Mouse (Mus musculus) hindbrain, embryonic 10.5 days (tissue): ENCODE data around the gene Hist1h2bh. TPM values are rescaled to one million over a fixed set of nuclear protein-coding genes. Genes with fewer than 3 reads are reported as not detected.
"Not testable (repeated sequence)": the region's sequence is repeated elsewhere in the genome, so short reads cannot be mapped to it uniquely, and the experiment has no call there.

Experiments used
- DNase-seq: peaks from one replicate; pipeline ENCODE4 v3.0.0-alpha.2; 2017; ENCODE audit warnings: low spot score
- H3K27ac ChIP-seq: fragments of 300-500 bp; sonication (generic); 2 replicates; pipeline ENCODE4 v1.5.1; 2016; ENCODE audit warnings: mild to moderate bottlenecking, moderate library complexity
- H3K27me3 ChIP-seq: fragments of 300-500 bp; sonication (generic); 2 replicates; pipeline ENCODE4 v1.6.1; 2016; ENCODE audit warnings: mild to moderate bottlenecking; ENCODE audit not compliant: poor library complexity, insufficient read depth, severe bottlenecking
- H3K36me3 ChIP-seq: fragments of 300-500 bp; sonication (generic); 2 replicates; pipeline ENCODE4 v1.6.1; 2016; ENCODE audit warnings: mild to moderate bottlenecking, moderate library complexity
- H3K4me1 ChIP-seq: fragments of 300-500 bp; sonication (generic); replicated peaks from 2 replicates; pipeline ENCODE4 v1.6.1; 2016; ENCODE audit warnings: mild to moderate bottlenecking
- H3K4me3 ChIP-seq: fragments of 300-500 bp; sonication (generic); 2 replicates; pipeline ENCODE4 v1.5.1; 2016; ENCODE audit warnings: mild to moderate bottlenecking, moderate library complexity
- H3K9me3 ChIP-seq: fragments of 300-500 bp; sonication (generic); 2 replicates; pipeline ENCODE4 v1.6.1; 2016; ENCODE audit warnings: mild to moderate bottlenecking, moderate library complexity
- WGBS: fragments of 180-500 bp; shearing (Covaris S2); methylation state at CpG from one replicate; pipeline ENCODE4 v1.1.7; 2016; 5-methylcytosine and 5-hydroxymethylcytosine counted together
- polyA plus RNA-seq: library from polyadenylated mRNA; unstranded; fragments of >200 nt; fragmentation: Nextera tagmentation; extraction: Ambion mirVana; gene quantifications from 2 replicates; pipeline ENCODE4 v1.2.1, GENCODE M21; 2016

Hist1h2bh gene
- polyA plus RNA-seq, 1 experiment from 2014 or later: 0.51 TPM

DNA sequence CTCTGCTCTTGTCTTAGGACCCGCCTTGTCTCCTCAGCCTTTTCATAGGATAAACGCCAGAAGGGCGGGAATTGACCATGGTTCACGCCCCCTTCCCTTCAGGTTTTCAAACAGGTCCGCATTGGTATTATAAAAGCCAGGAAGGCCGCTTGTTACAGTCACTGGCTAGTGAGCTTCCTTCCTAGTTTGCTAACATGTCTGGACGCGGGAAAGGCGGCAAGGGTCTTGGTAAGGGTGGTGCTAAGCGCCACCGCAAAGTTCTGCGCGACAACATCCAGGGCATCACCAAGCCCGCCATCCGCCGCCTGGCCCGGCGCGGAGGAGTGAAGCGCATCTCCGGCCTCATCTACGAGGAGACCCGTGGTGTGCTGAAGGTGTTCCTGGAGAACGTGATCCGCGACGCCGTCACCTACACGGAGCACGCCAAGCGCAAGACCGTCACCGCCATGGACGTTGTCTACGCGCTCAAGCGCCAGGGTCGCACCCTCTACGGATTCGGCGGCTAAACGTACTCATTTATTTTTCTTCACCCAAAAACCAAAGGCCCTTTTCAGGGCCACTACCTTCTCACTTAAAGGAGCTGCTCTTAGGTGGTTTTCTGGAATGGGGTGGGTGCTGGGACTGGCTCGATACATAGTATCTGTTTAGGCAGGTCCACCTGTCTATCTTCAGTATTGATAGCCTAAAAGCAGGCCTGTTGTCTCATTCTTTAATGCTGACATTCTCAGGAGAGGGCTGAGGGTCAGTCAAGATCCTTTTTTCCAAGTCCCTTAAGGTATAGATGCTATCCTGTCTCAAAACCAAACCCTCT, 38.4 kb upstream of the Hist1h2bh start, which contains the start of gene Hist1h4d:
TSS of gene Hist1h4d (plus strand) at position 191 of the 811 bp plus-strand sequence.
- peak; percentile 96 for DNase-seq
- Histone ChIP-seq H3K27me3 (no peaks in the 10 kb centered on the region), H3K4me1 (peaks cover 51% of the 10 kb centered on the region), H3K36me3 (no peaks in the 10 kb centered on the region), H3K9me3 (no peaks in the 10 kb centered on the region), H3K27ac (peak within 1 kb of the TSS; percentile 95), H3K4me3 (peak within 1 kb of the TSS; percentile 60)
- WGBS: under 1% methylated on average over 43 of the region's 43 CpGs

DNA sequence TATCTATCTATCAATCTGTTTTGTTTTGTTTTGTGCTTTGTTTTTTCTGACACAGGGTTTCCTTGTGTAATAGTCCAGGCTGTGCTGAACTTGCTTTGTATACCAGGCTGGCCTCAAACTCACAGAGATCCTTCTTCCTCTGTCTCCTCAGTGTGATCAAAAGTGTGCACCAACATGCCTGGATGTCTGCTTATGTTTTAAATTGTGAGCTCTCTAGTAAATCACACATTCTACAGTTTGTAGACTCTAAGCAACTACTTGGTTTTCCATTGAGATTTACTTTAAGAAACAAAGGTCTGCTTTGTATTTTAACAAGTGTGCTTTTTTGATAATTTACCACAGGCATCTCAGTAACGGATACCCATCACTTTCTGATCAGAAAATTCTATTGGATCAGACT, 34.6 kb upstream of the Hist1h2bh start:
- Histone ChIP-seq H3K27ac (peak overlapping the region; percentile 93), H3K4me3 (no peak overlapping the region)
- WGBS: 88% methylated on average over 1 of the region's 1 CpGs

DNA sequence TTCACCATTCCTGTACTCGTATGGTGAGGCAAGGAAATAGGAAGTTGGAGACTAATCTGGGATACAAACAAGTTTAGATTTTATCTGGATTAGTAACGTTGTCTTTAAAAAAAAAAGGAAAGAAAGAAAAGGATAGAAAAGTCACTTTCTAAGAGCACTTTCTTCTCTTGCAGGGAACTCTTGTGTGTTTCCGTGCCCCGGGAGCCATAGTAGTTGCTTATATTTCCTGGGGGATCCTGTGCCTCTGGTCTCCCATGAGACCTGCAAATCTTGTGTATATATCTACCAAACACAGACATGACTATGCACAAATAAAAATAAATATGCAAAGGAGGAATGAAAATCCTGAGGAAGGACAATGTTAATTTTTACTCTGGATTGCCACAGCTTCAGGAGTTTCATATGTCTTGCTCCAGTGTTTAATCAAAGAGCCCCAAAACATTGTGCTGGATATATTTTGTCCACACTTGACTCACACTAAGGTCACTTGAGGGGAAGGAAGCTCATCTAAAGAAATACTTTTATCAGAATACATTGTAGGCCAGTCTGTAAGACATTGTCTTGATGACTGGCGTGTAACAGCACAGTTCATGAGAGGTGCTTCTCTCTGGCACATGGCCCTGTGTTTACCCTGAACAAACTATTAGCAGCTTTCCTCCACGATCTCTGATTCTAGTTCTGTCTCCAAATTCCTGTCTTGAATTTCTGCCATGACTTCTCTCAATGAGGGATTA, 33.9 kb upstream of the Hist1h2bh start:
- no peaks in the 10 kb centered on the region for H3K27me3 ChIP-seq
- H3K27ac ChIP-seq: peak overlapping the region; percentile 93
- H3K4me3 ChIP-seq: peak overlapping the region; percentile 62
- no peaks in the 10 kb centered on the region for H3K9me3 ChIP-seq
- no peaks in the 10 kb centered on the region for H3K36me3 ChIP-seq
- WGBS: 51% methylated on average over 6 of the region's 6 CpGs
- DNase-seq: no peak
- peaks cover 42% of the 10 kb centered on the region for H3K4me1 ChIP-seq

More for the DNA sequence above, 34.6 kb upstream of the Hist1h2bh start:
- Histone ChIP-seq H3K36me3 (no peaks in the 10 kb centered on the region), H3K9me3 (no peaks in the 10 kb centered on the region), H3K4me1 (peaks cover 43% of the 10 kb centered on the region), H3K27me3 (no peaks in the 10 kb centered on the region)
- DNase-seq: no peak

DNA sequence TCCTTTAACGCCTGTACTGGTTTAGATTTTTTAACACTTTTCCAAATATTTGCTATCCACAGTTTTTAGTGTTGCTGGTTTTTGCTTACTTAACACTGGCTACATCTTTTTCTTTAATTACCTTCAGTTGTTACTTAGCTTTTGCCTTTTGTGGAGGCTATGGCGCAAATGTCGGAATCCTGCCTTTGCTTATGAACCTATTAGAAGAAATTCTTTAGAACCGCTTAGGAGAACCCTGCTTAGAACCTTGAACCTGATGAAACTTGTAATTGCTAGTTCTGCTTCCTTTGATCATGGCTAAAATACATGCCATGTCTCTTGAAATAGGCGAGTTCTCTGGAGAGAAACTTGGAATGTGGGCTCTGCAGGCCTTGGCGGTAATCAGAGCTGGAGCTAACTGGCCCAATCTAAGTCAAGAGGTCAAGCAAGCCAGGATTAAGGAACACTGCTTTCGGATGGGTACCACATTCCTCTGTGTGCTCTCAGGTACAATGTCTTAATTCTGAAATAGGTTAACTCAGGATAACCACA, 33.2 kb upstream of the Hist1h2bh start:
- Histone ChIP-seq H3K4me3 (peak overlapping the region; percentile 62), H3K4me1 (peaks cover 38% of the 10 kb centered on the region), H3K9me3 (no peaks in the 10 kb centered on the region), H3K27ac (peak overlapping the region; percentile 93), H3K36me3 (no peaks in the 10 kb centered on the region), H3K27me3 (no peaks in the 10 kb centered on the region)
- 3% methylated on average over 7 of the region's 7 CpGs for WGBS
- peak; percentile 44 for DNase-seq

DNA sequence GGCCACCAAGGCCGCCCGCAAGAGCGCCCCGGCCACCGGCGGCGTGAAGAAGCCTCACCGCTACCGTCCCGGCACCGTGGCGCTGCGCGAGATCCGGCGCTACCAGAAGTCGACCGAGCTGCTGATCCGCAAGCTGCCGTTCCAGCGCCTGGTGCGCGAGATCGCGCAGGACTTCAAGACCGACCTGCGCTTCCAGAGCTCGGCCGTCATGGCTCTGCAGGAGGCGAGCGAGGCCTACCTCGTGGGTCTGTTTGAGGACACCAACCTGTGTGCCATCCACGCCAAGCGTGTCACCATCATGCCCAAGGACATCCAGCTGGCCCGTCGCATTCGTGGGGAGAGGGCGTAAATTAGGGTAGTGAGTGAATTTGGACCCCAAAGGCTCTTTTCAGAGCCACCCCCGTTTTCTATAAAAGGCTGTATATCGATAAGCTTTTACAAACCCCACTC, 32.7 kb upstream of the Hist1h2bh start:
- WGBS: under 1% methylated on average over 17 of the region's 40 CpGs
- not testable (repeated sequence) for DNase-seq, H3K27me3 ChIP-seq, H3K9me3 ChIP-seq, H3K36me3 ChIP-seq
- Histone ChIP-seq H3K4me3 (peak overlapping the region; percentile 62), H3K4me1 (peaks cover 36% of the 10 kb centered on the region), H3K27ac (peak overlapping the region; percentile 93)

DNA sequence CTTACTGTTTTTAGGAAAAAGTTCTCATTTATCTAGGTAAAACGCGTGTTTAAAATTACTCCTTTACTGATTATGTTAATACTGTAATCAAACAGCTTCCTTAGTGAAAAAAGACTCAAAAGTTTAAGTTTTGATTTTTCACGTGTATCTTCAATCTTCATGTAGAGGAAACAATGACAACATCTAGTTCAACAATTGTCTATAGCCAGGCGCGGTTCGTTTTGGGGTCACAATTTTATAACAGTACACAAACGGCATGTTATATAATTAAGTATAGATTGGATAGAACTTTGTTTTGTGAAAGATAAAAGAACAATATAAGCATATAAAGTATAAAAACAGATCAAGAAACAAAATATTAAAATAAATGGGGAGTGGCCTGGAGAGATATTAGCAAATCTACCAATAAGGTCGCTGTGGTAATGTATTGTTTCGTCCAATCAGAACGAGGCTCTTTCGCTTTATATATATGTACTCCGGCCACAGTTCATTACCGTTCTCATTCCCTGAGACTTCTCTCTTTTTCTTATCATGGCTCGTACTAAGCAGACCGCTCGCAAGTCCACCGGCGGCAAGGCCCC, 32.2 kb upstream of the Hist1h2bh start, which contains the start of gene Hist1h3d:
TSS of gene Hist1h3d (plus strand) at position 493 of the 581 bp plus-strand sequence.
- H3K4me3 ChIP-seq: peak within 1 kb of the TSS; percentile 62
- no peaks in the 10 kb centered on the region for H3K9me3 ChIP-seq
- H3K27ac ChIP-seq: peak within 1 kb of the TSS; percentile 93
- DNase-seq: peak; percentile 62
- peaks cover 33% of the 10 kb centered on the region for H3K4me1 ChIP-seq
- H3K27me3 ChIP-seq: no peaks in the 10 kb centered on the region
- no peaks in the 10 kb centered on the region for H3K36me3 ChIP-seq
- WGBS: under 1% methylated on average over 18 of the region's 18 CpGs

DNA sequence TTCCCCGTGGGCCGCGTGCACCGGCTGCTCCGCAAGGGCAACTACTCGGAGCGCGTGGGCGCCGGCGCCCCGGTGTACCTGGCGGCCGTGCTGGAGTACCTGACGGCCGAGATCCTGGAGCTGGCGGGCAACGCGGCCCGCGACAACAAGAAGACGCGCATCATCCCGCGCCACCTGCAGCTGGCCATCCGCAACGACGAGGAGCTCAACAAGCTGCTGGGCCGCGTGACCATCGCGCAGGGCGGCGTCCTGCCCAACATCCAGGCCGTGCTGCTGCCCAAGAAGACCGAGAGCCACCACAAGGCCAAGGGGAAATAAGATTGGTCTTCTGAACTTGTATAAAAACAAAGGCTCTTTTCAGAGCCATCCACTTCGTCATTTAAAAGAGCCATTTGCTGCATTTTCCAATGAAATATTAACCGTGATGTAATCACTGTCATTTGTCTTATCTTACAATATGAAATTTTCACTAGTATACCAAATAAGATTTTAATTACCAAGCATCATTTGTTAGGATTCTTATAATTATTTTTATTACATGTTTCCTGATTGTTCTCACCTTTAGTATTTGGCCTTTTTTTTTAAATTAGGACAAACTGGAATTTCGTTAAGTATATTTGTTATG, 31.5 kb upstream of the Hist1h2bh start:
- not testable (repeated sequence) for H3K36me3 ChIP-seq, H3K27me3 ChIP-seq, H3K9me3 ChIP-seq, DNase-seq
- under 1% methylated on average over 11 of the region's 39 CpGs for WGBS
- H3K4me1 ChIP-seq: peaks cover 38% of the 10 kb centered on the region
- H3K4me3 ChIP-seq: peak overlapping the region; percentile 62
- peak overlapping the region; percentile 91 for H3K27ac ChIP-seq

DNA sequence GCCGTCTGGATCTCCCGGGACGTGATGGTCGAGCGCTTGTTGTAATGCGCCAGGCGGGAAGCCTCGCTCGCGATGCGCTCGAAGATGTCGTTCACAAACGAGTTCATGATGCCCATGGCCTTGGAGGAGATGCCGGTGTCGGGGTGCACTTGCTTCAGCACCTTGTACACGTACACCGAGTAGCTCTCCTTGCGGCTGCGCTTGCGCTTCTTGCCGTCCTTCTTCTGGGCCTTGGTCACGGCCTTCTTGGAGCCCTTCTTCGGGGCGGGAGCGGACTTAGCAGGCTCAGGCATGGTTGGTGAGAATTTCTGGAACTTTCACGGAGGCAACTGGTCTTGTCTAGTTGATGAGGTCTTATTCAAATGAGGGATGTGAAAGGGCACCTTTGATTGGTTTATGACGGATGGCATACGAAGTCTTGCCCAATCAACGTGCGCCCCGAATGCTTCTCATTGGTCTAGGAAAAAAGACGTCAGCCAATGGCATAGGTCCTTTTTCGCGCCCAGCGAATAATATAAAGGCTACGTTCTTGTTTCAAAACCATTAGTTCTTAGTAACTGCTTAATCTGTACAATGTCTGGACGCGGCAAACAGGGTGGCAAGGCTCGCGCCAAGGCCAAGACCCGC, 30.8 kb upstream of the Hist1h2bh start, which contains the start of the genes Hist1h2bf and Hist1h2ad:
TSS of gene Hist1h2bf (minus strand) at position 299 of the 627 bp plus-strand sequence.
TSS of gene Hist1h2ad (plus strand) at position 484 of the 627 bp plus-strand sequence.
- H3K36me3 ChIP-seq, H3K9me3 ChIP-seq, H3K27me3 ChIP-seq: not testable (repeated sequence)
- peak; percentile 91 for DNase-seq
- Histone ChIP-seq H3K27ac (peak within 1 kb of the TSS; percentile 91), H3K4me3 (peak within 1 kb of the TSS; percentile 62), H3K4me1 (peaks cover 38% of the 10 kb centered on the region)
- under 1% methylated on average over 42 of the region's 42 CpGs for WGBS

DNA sequence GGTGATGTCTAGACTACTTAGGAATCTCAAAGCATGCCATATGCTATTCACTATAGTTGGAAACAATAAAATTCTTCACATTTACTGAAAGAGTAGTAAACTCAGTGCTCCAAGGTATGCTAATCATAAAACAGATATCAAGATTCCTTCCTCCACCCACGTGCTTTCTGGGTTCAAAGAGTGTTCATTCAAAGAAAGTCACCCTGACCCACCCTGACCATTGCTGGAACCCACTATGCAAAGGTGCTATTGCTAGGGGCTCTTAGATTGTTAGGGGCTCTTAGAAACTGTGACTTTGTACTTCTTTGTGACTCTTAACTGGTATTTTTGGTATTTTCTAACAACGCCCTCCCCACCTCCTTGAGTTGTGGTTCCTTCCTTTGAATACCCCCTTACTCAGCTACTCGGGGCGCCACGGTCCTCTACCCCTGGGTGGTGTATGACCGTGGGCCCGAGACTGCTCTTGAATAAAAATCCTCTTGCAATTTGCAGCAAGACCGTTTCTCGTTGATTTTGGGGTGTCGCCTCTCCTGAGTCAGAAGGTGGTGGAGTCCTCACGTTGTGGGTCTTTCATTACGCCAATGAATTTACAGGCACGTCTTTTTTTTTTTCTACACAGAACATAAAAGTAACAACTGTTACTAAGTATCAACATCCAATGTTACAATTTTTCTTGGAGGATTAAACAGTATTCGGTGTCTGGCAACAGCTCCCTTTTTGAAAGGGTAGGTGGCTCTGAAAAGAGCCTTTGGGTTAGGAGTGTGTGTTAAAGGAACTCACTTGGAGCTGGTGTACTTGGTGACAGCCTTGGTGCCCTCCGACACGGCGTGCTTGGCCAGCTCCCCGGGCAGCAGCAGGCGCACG, 30.1 kb upstream of the Hist1h2bh start:
- DNase-seq: not testable (repeated sequence)
- WGBS: 8% methylated on average over 20 of the region's 20 CpGs

DNA sequence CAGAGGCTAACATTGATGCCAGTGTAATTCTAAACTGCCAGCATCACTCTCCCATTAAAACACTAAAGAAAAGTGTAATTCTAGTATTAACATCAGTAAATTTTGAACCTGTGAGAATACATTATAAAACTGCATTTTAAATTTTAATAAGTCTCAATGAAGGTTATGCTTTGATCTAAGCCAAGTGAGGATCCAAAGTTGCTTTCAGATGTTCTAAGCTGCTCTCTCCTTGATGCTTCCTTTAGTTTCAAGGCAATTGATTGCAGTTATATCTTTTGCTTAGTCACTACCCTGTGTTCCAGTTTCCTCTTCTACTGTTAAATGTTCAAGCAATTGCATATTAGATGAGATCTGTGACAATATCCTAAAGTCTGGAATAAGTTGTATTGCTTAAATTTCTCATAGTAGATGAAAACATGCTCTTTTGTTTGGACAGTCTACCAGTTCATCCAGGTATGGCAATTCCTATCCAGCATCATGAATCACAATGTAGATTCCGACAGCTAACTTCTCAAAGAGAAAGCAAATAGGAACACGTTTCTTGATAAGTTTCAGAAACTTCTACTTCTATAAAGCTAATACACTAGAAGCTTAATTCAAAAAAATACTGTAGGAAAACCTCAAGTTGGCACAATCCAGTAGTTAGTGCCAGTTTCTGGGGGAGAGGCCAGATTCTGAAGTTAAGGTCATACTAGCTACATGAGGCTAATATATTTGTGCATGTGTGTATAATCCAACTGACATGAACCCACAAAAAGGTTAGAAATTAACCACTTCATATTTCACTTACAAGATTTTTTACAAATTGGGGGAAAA, 29.2 kb upstream of the Hist1h2bh start:
- Histone ChIP-seq H3K4me3 (peak overlapping the region; percentile 56), H3K4me1 (peaks cover 38% of the 10 kb centered on the region), H3K36me3 (no peaks in the 10 kb centered on the region), H3K9me3 (no peaks in the 10 kb centered on the region), H3K27ac (peak overlapping the region; percentile 91), H3K27me3 (no peaks in the 10 kb centered on the region)
- WGBS: 45% methylated on average over 2 of the region's 2 CpGs
- no peak for DNase-seq

More for the DNA sequence above, 30.1 kb upstream of the Hist1h2bh start:
- Histone ChIP-seq H3K4me1 (peaks cover 38% of the 10 kb centered on the region), H3K27ac (peak overlapping the region; percentile 91), H3K4me3 (peak overlapping the region; percentile 56)
- not testable (repeated sequence) for H3K36me3 ChIP-seq, H3K9me3 ChIP-seq, H3K27me3 ChIP-seq
